Mouse (Mus musculus): Measurements from ENCODE around the gene Dpp6. TPM values are rescaled to one million over a fixed set of nuclear protein-coding genes. Genes with fewer than 3 reads are reported as not detected.

The Dpp6 gene
- polyA plus RNA-seq, 1 experiment from 2014 or later, result 0.22 TPM

GRCm38 (mm10) chr5:27274781-27275395 lies 457.9 kb downstream of the Dpp6 start:
- Histone ChIP-seq H3K4me3 (ENCODE audit: low read depth, low read length) (no peak overlapping the region), H3K9ac (no peak overlapping the region), H3K4me1 (ENCODE audit: insufficient read depth) (no peaks in the 10 kb centered on the region), H3K27ac (ENCODE audit: low read depth) (no peak overlapping the region), H3K9me3 (ENCODE audit: low read depth, low read length) (no peaks in the 10 kb centered on the region), H3K27me3 (ENCODE audit: insufficient read depth, low read length) (no peaks in the 10 kb centered on the region), H3K36me3 (ENCODE audit: insufficient read depth) (no peaks in the 10 kb centered on the region), H3K4me2 (no peak overlapping the region)
- ATAC-seq (ENCODE audit: insufficient read depth) (no peak), DNase-seq (no peak)
- WGBS, result 49% methylated on average over 8 of the region's 8 CpGs
- TF ChIP-seq CTCF (IDR thresholded peaks at IDR 0.05; ENCODE audit: low read depth), result no peak

GRCm38 (mm10) chr5:27275871-27276270 lies 458.9 kb downstream of the Dpp6 start:
- no peak for TF ChIP-seq CTCF (IDR thresholded peaks at IDR 0.05; ENCODE audit: low read depth)
- no peak overlapping the region for H3K27ac ChIP-seq (ENCODE audit: low read depth)
- 74% methylated on average over 1 of the region's 1 CpGs for WGBS
- no peaks in the 10 kb centered on the region for H3K27me3 ChIP-seq (ENCODE audit: insufficient read depth, low read length)
- H3K4me3 ChIP-seq (ENCODE audit: low read depth, low read length), result no peak overlapping the region
- H3K4me1 ChIP-seq (ENCODE audit: insufficient read depth), result no peaks in the 10 kb centered on the region
- ATAC-seq (ENCODE audit: insufficient read depth) (no peak), DNase-seq (no peak)
- no peaks in the 10 kb centered on the region for H3K9me3 ChIP-seq (ENCODE audit: low read depth, low read length)
- no peaks in the 10 kb centered on the region for H3K36me3 ChIP-seq (ENCODE audit: insufficient read depth)
- H3K4me2 ChIP-seq, result no peak overlapping the region
- H3K9ac ChIP-seq, result no peak overlapping the region

GRCm38 (mm10) chr5:27278120-27278645 lies 461.2 kb downstream of the Dpp6 start:
- ATAC-seq (ENCODE audit: insufficient read depth) (no peak), DNase-seq (no peak)
- no peak overlapping the region for H3K4me3 ChIP-seq (ENCODE audit: low read depth, low read length)
- no peak for TF ChIP-seq CTCF (IDR thresholded peaks at IDR 0.05; ENCODE audit: low read depth)
- no peak overlapping the region for H3K9ac ChIP-seq
- 68% methylated on average over 10 of the region's 10 CpGs for WGBS
- no peaks in the 10 kb centered on the region for H3K27me3 ChIP-seq (ENCODE audit: insufficient read depth, low read length)
- H3K4me1 ChIP-seq (ENCODE audit: insufficient read depth), result no peaks in the 10 kb centered on the region
- H3K36me3 ChIP-seq (ENCODE audit: insufficient read depth), result no peaks in the 10 kb centered on the region
- H3K9me3 ChIP-seq (ENCODE audit: low read depth, low read length), result no peaks in the 10 kb centered on the region
- H3K27ac ChIP-seq (ENCODE audit: low read depth), result no peak overlapping the region
- no peak overlapping the region for H3K4me2 ChIP-seq

- H3K27me3 ChIP-seq (ENCODE audit: insufficient read depth, low read length), result no peaks in the 10 kb centered on the region
- 64% methylated on average over 4 of the region's 4 CpGs for WGBS
- ATAC-seq (ENCODE audit: insufficient read depth), result no peak
- no peak overlapping the region for H3K9ac ChIP-seq
- H3K9me3 ChIP-seq (ENCODE audit: low read depth, low read length), result no peaks in the 10 kb centered on the region
- no peak overlapping the region for H3K4me3 ChIP-seq (ENCODE audit: low read depth, low read length)
- TF ChIP-seq CTCF (IDR thresholded peaks at IDR 0.05; ENCODE audit: low read depth), result no peak
- H3K27ac ChIP-seq (ENCODE audit: low read depth), result no peak overlapping the region
- H3K4me1 ChIP-seq (ENCODE audit: insufficient read depth), result no peaks in the 10 kb centered on the region
- no peak for DNase-seq
- H3K4me2 ChIP-seq, result no peak overlapping the region
- no peaks in the 10 kb centered on the region for H3K36me3 ChIP-seq (ENCODE audit: insufficient read depth)
Measured at GRCm38 (mm10) chr5:27286876-27287275, 469.9 kb downstream of the Dpp6 start.

DNA sequence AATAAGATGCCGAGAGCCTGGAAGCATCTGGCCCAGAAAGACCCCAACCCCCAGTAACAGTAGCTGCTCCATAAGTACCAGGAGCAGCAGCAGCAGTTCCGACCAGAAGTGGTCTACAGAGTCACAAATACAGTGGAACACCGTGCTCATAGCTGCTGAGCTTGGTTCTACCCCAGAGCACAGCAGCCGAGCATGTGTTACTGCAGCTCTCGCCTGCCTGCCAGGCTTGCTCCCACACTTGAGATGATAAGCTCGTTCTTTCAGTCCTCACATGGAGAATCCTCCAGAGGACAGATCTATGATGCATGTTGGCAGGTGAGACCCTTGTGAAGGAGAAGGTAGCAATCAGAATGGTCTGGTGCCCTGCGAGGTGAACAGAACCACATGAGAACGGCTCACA lies 474.4 kb downstream of the Dpp6 start:
- Histone ChIP-seq H3K36me3 (ENCODE audit: insufficient read depth) (no peaks in the 10 kb centered on the region), H3K4me2 (no peak overlapping the region), H3K27me3 (ENCODE audit: insufficient read depth, low read length) (no peaks in the 10 kb centered on the region), H3K4me3 (ENCODE audit: low read depth, low read length) (no peak overlapping the region), H3K9me3 (ENCODE audit: low read depth, low read length) (no peaks in the 10 kb centered on the region), H3K4me1 (ENCODE audit: insufficient read depth) (no peaks in the 10 kb centered on the region), H3K27ac (ENCODE audit: low read depth) (no peak overlapping the region), H3K9ac (no peak overlapping the region)
- 71% methylated on average over 8 of the region's 8 CpGs for WGBS
- ATAC-seq (ENCODE audit: insufficient read depth), result no peak
- no peak for DNase-seq
- TF ChIP-seq CTCF (IDR thresholded peaks at IDR 0.05; ENCODE audit: low read depth), result no peak

- DNase-seq (no peak), ATAC-seq (ENCODE audit: insufficient read depth) (no peak)
- H3K9ac ChIP-seq, result no peak overlapping the region
- H3K27ac ChIP-seq (ENCODE audit: low read depth), result no peak overlapping the region
- no peaks in the 10 kb centered on the region for H3K4me1 ChIP-seq (ENCODE audit: insufficient read depth)
- H3K4me3 ChIP-seq (ENCODE audit: low read depth, low read length), result no peak overlapping the region
- H3K9me3 ChIP-seq (ENCODE audit: low read depth, low read length), result no peaks in the 10 kb centered on the region
- H3K27me3 ChIP-seq (ENCODE audit: insufficient read depth, low read length), result no peaks in the 10 kb centered on the region
- WGBS, result 85% methylated on average over 7 of the region's 7 CpGs
- H3K36me3 ChIP-seq (ENCODE audit: insufficient read depth), result no peaks in the 10 kb centered on the region
- no peak for TF ChIP-seq CTCF (IDR thresholded peaks at IDR 0.05; ENCODE audit: low read depth)
- H3K4me2 ChIP-seq, result no peak overlapping the region
Measured at GRCm38 (mm10) chr5:27292236-27292635, 475.2 kb downstream of the Dpp6 start.

GRCm38 (mm10) chr5:27304115-27304514 lies 487.1 kb downstream of the Dpp6 start:
- no peaks in the 10 kb centered on the region for H3K4me1 ChIP-seq (ENCODE audit: insufficient read depth)
- H3K27me3 ChIP-seq (ENCODE audit: insufficient read depth, low read length), result no peaks in the 10 kb centered on the region
- H3K36me3 ChIP-seq (ENCODE audit: insufficient read depth), result no peaks in the 10 kb centered on the region
- no peak overlapping the region for H3K9ac ChIP-seq
- WGBS, result 59% methylated on average over 2 of the region's 2 CpGs
- H3K4me3 ChIP-seq (ENCODE audit: low read depth, low read length), result no peak overlapping the region
- no peaks in the 10 kb centered on the region for H3K9me3 ChIP-seq (ENCODE audit: low read depth, low read length)
- DNase-seq, result no peak
- TF ChIP-seq CTCF (IDR thresholded peaks at IDR 0.05; ENCODE audit: low read depth), result no peak
- no peak overlapping the region for H3K4me2 ChIP-seq
- no peak for ATAC-seq (ENCODE audit: insufficient read depth)
- no peak overlapping the region for H3K27ac ChIP-seq (ENCODE audit: low read depth)
